Mouse (Mus musculus): Measurements from ENCODE around the gene Capn15.

DNA sequence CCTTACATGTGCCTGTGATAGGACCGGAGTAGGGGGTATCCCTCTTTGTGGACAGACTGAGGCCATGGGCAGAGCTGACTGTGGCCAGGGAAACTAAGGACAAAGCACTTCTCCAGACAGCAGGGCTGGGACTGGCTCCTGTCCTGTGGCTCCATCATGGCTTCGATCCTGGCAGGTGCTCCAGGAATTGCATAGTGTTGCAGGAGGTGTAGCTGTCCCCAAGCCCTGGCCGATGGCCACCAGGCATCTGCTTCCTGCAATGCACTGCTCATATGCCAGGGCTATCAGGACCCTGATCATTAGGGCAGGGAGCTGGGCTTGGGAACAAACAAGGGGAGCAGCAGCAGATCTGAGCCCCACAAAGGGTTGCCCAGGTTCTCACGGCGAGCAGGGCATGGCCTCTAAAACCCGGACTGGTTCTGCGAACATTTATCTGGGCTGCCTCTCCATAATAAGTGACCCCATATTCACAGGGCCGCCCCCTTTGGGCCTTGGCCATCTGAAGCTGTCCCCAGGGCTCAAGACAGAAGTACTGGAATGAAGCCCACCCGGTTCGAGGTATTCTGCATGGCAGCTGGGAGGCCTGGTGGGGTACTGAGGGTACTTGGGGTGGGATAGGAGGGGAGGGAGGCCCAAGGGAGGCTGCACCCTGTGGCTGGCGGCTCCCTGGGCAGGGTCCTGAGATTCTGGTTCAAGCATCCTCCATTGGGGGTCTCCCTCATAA lies 26.7 kb downstream of the Capn15 start:
- TF ChIP-seq CTCF (IDR thresholded peaks at IDR 0.05; ENCODE audit: low read depth) (no peak), EP300 (IDR thresholded peaks at IDR 0.05; ENCODE audit: low read depth) (no peak)

Data from liver, postnatal 0 days (tissue).